Mouse (Mus musculus) heart, postnatal 0 days (tissue): ENCODE results near the gene C2cd2.

ENCODE experiments used
- CTCF ChIP-seq: IDR thresholded peaks from 2 replicates; pipeline ENCODE4 v1.5.1; 2016; ENCODE audit warnings: antibody characterized with exemption, control low read depth, low read depth
- EP300 ChIP-seq: IDR thresholded peaks from 2 replicates; pipeline ENCODE4 v1.6.1; 2016; ENCODE audit warnings: antibody characterized with exemption, low read depth

DNA sequence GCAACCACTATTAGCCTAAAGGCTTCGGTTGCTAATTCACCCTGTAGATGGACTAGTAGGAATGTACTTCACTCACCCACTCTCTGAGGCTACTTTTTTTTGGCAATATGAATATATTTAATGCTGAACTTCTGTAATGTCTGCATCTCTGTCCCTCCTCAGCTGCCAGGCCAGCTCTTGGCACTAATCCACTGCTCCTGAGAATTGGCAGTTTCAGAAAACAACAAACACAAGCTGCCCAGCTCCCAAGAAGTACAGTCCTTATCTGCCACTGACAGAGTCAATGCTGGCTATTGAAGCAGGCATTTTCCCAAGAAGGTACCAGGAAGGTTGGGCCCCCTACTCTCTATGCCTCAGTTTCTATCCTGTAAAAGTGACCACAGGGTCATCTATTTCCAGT is 53.0 kb downstream of the C2cd2 start:
- TF ChIP-seq CTCF (no peak), EP300 (no peak)
